Mouse (Mus musculus) liver, postnatal 0 days (tissue): ENCODE measurements at regions not wholly inside any gene's neighbourhood (a gene's known extent, or its start where the extent isn't known, plus 50 kb on each side); places are given as distances from the start of the nearest gene placed in this dataset.

Source experiments
- ATAC-seq: fragments of 200-750 bp; cut with Nextera tagmentation; 2 replicates; pipeline ENCODE4 v1.8.0; 2017; ENCODE audit warnings: mild to moderate bottlenecking, moderate library complexity
- DNase-seq: peaks from one replicate; pipeline ENCODE4 v3.0.0-alpha.2; 2016
- H3K27ac ChIP-seq: fragments of 300-500 bp; sonication (generic); 2 replicates; pipeline ENCODE4 v1.5.1; 2014; ENCODE audit warnings: antibody characterized with exemption, moderate library complexity, mild to moderate bottlenecking, low read depth
- H3K27me3 ChIP-seq: fragments of 300-500 bp; sonication (generic); 2 replicates; pipeline ENCODE4 v1.6.1; 2014; ENCODE audit warnings: low read length, control low read depth, mixed read lengths; ENCODE audit not compliant: insufficient read depth
- H3K36me3 ChIP-seq: fragments of 300-500 bp; sonication (generic); replicated peaks from 2 replicates; pipeline ENCODE4 v1.6.1; 2014; ENCODE audit warnings: mild to moderate bottlenecking, control low read depth, low read length, moderate library complexity, mixed read lengths; ENCODE audit not compliant: insufficient read depth
- H3K4me1 ChIP-seq: fragments of 300-500 bp; sonication (generic); 2 replicates; pipeline ENCODE4 v1.6.1; 2014; ENCODE audit warnings: antibody characterized with exemption, mild to moderate bottlenecking, control low read depth; ENCODE audit not compliant: insufficient read depth
- H3K4me2 ChIP-seq: fragments of 300-500 bp; sonication (generic); 2 replicates; pipeline ENCODE4 v1.6.1; 2014; ENCODE audit warnings: low read depth, mild to moderate bottlenecking, low read length, moderate library complexity, mixed read lengths
- H3K4me3 ChIP-seq: fragments of 300-500 bp; sonication (generic); 2 replicates; pipeline ENCODE4 v1.5.1; 2014; ENCODE audit warnings: low read depth, low read length
- H3K9ac ChIP-seq: fragments of 300-500 bp; sonication (generic); replicated peaks from 2 replicates; pipeline ENCODE4 v1.6.1; 2014; ENCODE audit warnings: mild to moderate bottlenecking, moderate library complexity
- H3K9me3 ChIP-seq: fragments of 300-500 bp; sonication (generic); 2 replicates; pipeline ENCODE4 v1.6.1; 2016; ENCODE audit warnings: mild to moderate bottlenecking, control low read depth, low read length, mixed read lengths
- CTCF ChIP-seq: sonication (generic); IDR thresholded peaks from 2 replicates; pipeline ENCODE4 v1.5.1; 2016; ENCODE audit warnings: antibody characterized with exemption, low read depth
- EP300 ChIP-seq: IDR thresholded peaks from 2 replicates; pipeline ENCODE4 v1.6.1; 2016; ENCODE audit warnings: antibody characterized with exemption, low read depth, mild to moderate bottlenecking
- WGBS: fragments of 180-500 bp; shearing (Covaris S2); extraction: QIAGEN DNeasy Blood & Tissue Kit; methylation state at CpG from one replicate; pipeline ENCODE4 v1.1.7; 2014; ENCODE audit not compliant: insufficient replicate concordance; 5-methylcytosine and 5-hydroxymethylcytosine counted together

- H3K36me3 ChIP-seq, result no peaks in the 10 kb centered on the region
- H3K4me1 ChIP-seq, result no peaks in the 10 kb centered on the region
- no peak overlapping the region for H3K4me2 ChIP-seq
- no peak overlapping the region for H3K9ac ChIP-seq
- H3K27ac ChIP-seq, result no peak overlapping the region
- H3K27me3 ChIP-seq, result no peaks in the 10 kb centered on the region
- no peak overlapping the region for H3K4me3 ChIP-seq
- TF ChIP-seq EP300, result no peak
- no peak for TF ChIP-seq CTCF
- 69% methylated on average over 7 of the region's 7 CpGs for WGBS
- no peak for ATAC-seq
- H3K9me3 ChIP-seq, result no peaks in the 10 kb centered on the region
- DNase-seq, result no peak
Observed at GRCm38 (mm10) chr4:54355381-54356040, 529.7 kb downstream of the Tmem38b start.

- Histone ChIP-seq H3K9ac (no peak overlapping the region), H3K4me1 (no peaks in the 10 kb centered on the region), H3K36me3 (no peaks in the 10 kb centered on the region), H3K27ac (no peak overlapping the region), H3K9me3 (no peaks in the 10 kb centered on the region), H3K27me3 (no peaks in the 10 kb centered on the region), H3K4me3 (no peak overlapping the region), H3K4me2 (no peak overlapping the region)
- WGBS, result 66% methylated on average over 2 of the region's 2 CpGs
- DNase-seq (no peak), ATAC-seq (no peak)
- TF ChIP-seq EP300, result no peak
- no peak for TF ChIP-seq CTCF
Observed at GRCm38 (mm10) chr4:54356041-54356427, 530.2 kb downstream of the Tmem38b start.

GRCm38 (mm10) chr4:54370909-54371308 is 545.1 kb downstream of the Tmem38b start:
- H3K9ac ChIP-seq, result no peak overlapping the region
- 39% methylated on average over 3 of the region's 3 CpGs for WGBS
- H3K4me2 ChIP-seq, result no peak overlapping the region
- no peaks in the 10 kb centered on the region for H3K36me3 ChIP-seq
- no peak overlapping the region for H3K4me3 ChIP-seq
- H3K27ac ChIP-seq, result no peak overlapping the region
- no peak for TF ChIP-seq EP300
- TF ChIP-seq CTCF, result no peak
- H3K9me3 ChIP-seq, result no peaks in the 10 kb centered on the region
- ATAC-seq, result no peak
- H3K4me1 ChIP-seq, result no peaks in the 10 kb centered on the region
- no peak for DNase-seq
- no peaks in the 10 kb centered on the region for H3K27me3 ChIP-seq

GRCm38 (mm10) chr4:54371418-54371957 is 545.6 kb downstream of the Tmem38b start:
- Histone ChIP-seq H3K27me3 (no peaks in the 10 kb centered on the region), H3K36me3 (no peaks in the 10 kb centered on the region), H3K27ac (no peak overlapping the region), H3K4me1 (no peaks in the 10 kb centered on the region), H3K9me3 (no peaks in the 10 kb centered on the region), H3K9ac (no peak overlapping the region), H3K4me3 (no peak overlapping the region), H3K4me2 (no peak overlapping the region)
- ATAC-seq (no peak), DNase-seq (no peak)
- TF ChIP-seq CTCF (no peak), EP300 (no peak)
- 67% methylated on average over 7 of the region's 7 CpGs for WGBS

GRCm38 (mm10) chr4:54373606-54374005 is 547.8 kb downstream of the Tmem38b start:
- no peak for TF ChIP-seq EP300
- no peak for TF ChIP-seq CTCF
- no peak overlapping the region for H3K4me3 ChIP-seq
- no peak overlapping the region for H3K27ac ChIP-seq
- H3K36me3 ChIP-seq, result no peaks in the 10 kb centered on the region
- 19% methylated on average over 2 of the region's 2 CpGs for WGBS
- no peak for DNase-seq
- no peak overlapping the region for H3K9ac ChIP-seq
- no peaks in the 10 kb centered on the region for H3K27me3 ChIP-seq
- H3K4me2 ChIP-seq, result no peak overlapping the region
- no peaks in the 10 kb centered on the region for H3K9me3 ChIP-seq
- no peaks in the 10 kb centered on the region for H3K4me1 ChIP-seq
- no peak for ATAC-seq

GRCm38 (mm10) chr4:54374457-54374856 is 548.6 kb downstream of the Tmem38b start:
- no peaks in the 10 kb centered on the region for H3K4me1 ChIP-seq
- no peaks in the 10 kb centered on the region for H3K27me3 ChIP-seq
- no peaks in the 10 kb centered on the region for H3K9me3 ChIP-seq
- no peak for TF ChIP-seq CTCF
- TF ChIP-seq EP300, result no peak
- H3K27ac ChIP-seq, result no peak overlapping the region
- DNase-seq (no peak), ATAC-seq (no peak)
- H3K4me3 ChIP-seq, result no peak overlapping the region
- H3K36me3 ChIP-seq, result no peaks in the 10 kb centered on the region
- H3K9ac ChIP-seq, result no peak overlapping the region
- H3K4me2 ChIP-seq, result no peak overlapping the region
- WGBS, result 37% methylated on average over 5 of the region's 5 CpGs
